Mouse (Mus musculus) small intestine, adult 2 months (tissue): ENCODE measurements around the gene Csf3.

Experiments
- CTCF ChIP-seq: fragments of 200-500 bp; IDR thresholded peaks from 2 replicates; pipeline ENCODE4 v1.5.1; 2012; ENCODE audit warnings: low read depth, mild to moderate bottlenecking, control low read depth, inconsistent platforms, low read length, moderate library complexity, mixed read lengths; ENCODE audit not compliant: insufficient replicate concordance, insufficient read length; ENCODE audit errors: extremely low read depth
- POLR2A ChIP-seq: fragments of 200-500 bp; IDR thresholded peaks from 2 replicates; pipeline ENCODE4 v1.6.1; 2012; ENCODE audit warnings: low read depth, mild to moderate bottlenecking, control low read depth, inconsistent platforms, low read length, moderate library complexity

GRCm38 (mm10) chr11:98697225-98697624 lies 3.8 kb upstream of the Csf3 start:
- TF ChIP-seq POLR2A = no peak
- TF ChIP-seq CTCF = no peak
